Mouse (Mus musculus) kidney, adult 11 months (tissue): ENCODE results near the gene Pnliprp1.

ENCODE experiments used
- DNase-seq: peaks from one replicate; pipeline ENCODE4 v3.0.0; 2022

Pnliprp1 gene

DNA sequence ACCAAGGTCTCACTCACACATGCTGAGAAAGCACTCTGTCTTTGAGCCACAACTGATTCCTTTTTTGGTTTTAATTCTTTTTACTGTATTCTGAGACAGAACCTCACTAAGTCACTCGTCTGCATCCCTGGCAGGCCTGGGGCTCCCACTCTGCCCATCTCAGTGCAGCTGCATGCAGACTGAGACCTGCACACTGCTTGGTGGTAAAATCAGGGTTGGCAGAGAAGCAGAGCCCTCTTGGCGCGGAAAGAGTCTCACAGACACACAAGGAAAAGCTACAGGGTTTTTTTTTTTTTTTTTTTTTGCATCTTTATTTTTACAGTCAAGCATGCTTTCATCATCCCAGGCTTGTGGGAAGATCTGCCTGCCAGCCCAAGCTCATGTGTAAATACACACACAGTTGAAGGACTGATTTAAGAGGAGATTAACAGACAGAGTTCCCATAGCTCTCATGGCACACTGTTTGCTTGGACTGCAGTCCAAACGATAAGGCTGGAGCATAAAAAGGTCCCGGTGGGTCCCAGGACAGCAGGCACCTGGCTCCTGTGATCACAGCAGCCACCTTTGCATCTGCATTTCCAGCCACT is at the start of gene Pnliprp1:
TSS of gene Pnliprp1 (plus strand) at position 443 of the 587 bp plus-strand sequence.
- DNase-seq, result no peak

DNA sequence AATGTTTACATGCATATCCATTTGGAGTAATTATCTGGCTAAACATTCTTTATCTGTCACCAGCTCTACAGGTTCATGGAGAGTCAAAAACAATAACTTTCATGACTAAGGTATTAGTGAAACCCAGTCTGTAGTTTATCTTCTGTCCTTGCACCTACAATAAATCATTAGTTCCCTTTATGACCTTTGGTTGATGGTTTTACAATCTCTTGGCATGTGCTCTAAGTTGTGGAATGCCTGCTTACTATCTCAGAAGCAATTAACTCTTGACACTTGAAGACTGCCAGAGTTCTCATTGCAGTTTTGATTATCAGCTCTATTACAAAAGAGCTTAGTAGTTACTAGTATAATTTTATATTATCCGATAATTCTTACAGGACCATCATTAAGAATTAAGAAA is 39.8 kb upstream of the Pnliprp1 start:
- DNase-seq, result no peak

DNA sequence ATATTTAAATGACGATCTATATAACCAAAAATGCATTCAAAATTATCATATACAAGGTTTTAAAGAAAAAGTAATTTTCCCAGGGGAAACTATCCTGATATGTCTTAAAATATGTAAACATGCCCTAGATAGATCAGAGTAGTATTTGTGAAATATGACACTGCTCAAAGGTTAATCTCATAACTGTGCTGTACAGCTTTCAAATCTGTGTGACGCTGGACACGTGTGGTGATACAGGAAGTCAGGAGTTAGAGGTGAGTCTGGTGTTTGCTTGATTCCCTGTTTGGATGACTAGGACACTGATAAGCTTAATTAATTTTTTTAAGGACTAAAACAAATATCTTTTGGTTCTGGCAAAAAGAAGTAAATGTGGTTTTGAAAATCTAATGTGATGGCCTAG is 33.4 kb upstream of the Pnliprp1 start:
- no peak for DNase-seq

DNA sequence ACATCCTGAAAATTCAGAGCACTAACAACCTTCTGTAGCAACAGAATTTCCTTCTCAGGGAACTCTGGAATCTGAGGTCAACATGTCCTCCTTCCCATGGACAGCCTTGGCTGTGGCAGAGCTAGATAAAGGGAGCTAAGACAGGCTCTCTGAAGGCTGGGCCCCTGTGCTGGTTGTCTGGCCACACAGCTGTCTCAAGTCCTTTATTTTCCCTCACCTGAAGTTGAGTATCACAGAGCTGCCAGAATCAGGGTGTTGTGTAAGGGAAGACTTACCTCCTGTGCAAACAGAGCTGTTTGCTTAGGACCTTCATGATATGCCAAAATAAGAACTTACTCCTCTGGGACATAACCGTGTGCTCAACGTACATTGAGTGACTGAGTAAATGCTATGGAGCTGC is 32.5 kb upstream of the Pnliprp1 start:
- DNase-seq, result no peak

DNA sequence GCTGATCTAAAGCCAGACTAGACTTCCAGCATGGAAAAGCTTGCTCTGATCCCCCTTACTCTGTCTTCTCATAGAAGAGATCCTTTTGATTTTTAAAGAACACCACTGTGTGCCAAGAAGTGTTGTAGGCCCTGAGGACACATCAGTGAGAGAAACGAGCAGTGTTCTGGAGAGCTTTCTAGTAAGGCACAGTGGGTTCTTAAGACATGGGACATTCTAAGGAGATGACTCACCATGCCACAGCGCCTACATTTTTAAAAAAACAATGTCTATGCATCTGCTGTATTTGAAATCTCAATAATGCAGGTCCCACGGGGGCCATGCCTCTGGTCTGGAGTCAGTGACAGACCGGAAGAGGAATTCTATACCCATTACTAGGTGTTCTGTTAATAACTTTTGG is 24.1 kb upstream of the Pnliprp1 start:
- no peak for DNase-seq

DNA sequence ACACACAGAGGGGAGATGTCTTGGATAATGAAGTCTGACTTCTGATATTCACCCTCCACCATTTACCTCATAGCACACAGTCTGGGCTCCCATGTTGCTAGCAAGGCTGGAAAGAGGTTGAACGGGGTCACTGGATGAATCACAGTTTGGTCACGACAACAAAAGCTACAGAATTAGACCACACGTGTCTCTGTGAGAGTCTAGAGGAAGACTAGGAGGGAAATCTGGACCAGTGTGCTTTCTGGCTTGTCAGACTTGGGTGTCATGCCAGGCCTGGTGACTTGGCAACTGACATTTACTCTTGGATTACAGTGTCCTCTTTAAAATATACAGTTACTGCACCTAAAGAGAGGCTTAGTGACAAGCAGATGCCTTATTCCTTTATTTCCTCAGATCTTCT is 20.1 kb upstream of the Pnliprp1 start:
- DNase-seq, result no peak

DNA sequence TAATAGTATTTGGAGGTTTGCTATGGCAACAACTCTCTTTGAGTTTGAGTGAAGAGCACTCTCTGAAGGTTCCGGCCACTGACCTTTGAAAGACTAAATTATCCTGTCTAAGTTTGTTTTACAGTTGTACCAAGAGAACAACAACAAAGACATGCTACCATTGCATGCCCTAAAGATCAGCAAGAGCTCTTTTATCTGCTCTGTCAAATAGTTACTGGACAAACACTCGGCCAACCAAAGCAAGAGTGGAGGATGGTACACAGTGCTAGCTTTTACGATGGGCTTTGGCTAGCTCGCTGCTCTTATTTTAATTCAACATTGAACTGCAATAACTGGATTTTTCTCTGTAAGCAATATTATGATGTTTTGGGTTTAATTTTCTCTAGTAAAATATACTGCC is 10.8 kb upstream of the Pnliprp1 start:
- no peak for DNase-seq

DNA sequence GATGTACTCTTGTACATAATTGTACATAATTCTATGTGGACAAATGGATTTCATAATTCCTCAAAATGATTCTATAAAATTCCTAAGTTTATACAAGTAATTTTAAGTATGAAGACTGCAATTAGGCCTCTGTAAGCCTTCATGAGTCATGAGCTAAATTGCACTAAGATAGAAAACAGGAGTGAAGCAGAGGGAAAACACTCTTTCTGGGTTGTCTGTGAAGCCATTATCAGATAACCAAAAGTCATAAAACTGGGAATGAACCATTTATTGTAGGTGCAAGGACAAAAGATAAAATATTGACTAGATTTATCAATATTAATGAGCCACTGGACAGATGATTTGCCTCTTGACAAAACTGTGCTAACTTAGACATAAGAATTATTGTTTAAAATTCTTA is 8.2 kb upstream of the Pnliprp1 start:
- no peak for DNase-seq

DNA sequence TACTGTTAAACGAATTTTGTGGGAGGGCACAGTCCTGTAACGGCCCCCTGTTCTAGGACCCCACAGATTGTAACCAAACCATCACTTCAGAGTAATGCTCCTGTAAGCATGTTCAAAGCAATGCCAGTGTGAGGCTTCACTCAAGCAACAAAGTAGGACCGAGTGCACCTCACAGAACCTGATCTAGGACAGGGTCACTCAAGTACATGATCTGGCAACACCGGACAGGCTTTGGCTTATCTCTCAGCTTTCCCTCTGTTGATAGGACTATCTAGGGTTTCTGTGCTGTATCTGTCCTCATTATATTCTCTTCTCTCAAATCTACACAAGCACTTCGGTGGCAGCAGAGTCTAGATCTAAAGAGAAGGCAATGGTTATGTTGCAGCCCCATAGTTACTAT is 2.1 kb upstream of the Pnliprp1 start:
- no peak for DNase-seq

DNA sequence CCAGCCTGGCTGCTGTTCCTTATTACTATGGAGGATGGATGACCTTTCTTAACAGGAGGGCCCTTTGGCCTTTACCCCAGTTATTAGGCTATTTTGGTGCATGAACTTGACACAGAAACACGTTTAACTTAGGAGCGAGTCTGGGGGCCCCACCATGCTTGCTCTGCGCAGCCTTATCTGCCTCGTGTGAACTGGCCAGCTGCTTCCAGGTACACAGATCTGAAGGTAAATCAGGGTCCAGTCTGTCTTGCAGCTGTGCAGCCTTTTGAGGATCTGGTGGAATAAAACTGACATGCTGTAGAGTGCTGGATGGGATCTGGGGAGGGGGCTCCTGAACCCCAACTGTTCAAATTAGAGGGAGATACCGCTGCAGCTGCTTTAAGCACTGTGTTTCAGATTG is 931 bp upstream of the Pnliprp1 start:
- no peak for DNase-seq

DNA sequence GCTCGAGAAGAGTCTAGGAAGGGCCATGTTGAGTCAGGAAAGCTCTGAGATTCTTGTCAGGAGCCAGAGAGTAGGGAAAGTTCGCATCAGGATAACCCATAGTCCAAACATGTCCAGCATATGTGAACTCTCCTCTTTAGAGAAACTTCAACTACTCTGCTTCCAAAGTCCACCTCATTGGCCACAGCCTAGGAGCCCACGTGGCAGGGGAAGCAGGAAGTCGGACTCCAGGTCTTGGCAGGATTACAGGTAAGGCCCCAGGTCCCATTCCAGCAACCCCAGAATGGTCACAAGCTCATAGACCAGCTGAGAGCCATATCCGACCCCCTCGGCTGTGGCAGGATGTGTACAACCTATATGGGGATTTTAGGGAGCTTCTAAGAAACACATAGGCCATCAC is 4.5 kb downstream of the Pnliprp1 start:
- DNase-seq, result peak; percentile 61

DNA sequence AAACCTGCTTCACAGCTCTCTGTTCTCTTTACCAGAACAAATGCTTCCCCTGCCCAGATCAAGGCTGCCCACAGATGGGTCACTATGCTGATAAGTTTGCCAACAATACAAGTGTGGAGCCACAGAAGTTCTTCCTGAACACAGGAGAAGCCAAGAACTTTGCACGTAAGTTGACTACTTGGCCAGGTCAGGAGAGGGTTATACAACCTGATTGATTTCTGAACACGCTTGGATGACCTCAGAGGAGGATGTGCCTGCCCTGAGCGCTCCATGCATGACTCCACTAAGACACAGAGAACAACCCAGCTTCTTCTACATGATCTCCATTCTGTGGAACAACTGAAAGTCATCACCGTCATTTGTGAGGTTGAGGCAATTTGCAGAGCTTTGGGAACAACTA is 9.4 kb downstream of the Pnliprp1 start:
- DNase-seq, result peak; percentile 6

DNA sequence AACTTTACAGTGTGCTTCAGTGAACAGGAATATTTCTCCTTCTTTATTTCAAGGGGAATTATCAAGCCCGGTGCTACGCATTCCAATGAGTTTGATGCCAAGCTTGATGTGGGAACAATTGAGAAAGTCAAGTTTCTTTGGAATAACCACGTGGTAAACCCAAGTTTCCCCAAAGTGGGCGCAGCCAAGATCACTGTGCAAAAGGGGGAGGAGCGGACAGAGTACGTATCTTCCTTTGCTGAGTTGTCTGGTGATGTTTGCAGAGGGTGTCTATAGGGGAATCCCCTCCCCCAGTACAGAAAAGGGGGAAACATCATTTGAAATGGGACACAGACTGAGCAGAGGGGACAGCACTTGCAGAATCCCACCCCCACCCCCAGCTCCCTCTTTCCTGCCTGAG is 12.3 kb downstream of the Pnliprp1 start:
- DNase-seq, result no peak

DNA sequence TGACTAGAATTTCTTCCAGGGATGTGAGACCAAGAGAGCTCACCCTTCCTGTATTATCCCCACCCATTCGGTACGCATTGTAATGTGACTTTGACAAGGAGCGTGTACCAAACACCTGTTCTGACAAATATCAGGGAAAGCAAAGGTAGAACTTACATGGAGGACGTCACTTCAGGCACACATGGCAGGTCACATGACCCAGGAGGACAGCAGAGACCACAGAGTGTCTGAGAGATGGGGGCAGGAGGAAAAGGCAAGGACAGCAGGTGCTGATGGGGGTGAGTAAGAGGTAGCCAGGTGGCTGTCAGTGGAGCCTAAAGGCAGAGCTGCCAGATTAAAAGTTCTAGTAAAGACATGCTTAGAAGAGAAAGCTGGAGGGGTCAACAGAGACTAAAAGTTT is 14.0 kb downstream of the Pnliprp1 start:
- no peak for DNase-seq

DNA sequence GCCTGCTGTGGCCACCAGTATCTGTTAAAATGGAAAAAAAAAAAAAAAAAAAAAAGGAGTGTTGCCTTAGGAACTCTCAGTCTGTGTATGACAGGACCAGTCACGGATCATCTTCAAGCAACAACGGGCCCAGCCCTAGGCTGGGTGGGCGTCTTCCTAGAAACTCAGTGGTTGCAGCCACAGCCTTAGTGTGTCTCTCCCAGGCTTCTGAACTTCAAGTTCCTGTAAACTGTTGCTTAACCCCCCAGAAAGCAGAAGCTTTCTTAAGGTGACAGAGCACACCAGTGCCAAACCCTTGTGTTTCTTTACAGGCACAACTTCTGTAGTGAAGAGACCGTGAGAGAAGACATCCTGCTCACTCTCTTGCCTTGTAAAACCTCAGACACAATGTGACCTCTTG is 15.0 kb downstream of the Pnliprp1 start:
- no peak for DNase-seq

DNA sequence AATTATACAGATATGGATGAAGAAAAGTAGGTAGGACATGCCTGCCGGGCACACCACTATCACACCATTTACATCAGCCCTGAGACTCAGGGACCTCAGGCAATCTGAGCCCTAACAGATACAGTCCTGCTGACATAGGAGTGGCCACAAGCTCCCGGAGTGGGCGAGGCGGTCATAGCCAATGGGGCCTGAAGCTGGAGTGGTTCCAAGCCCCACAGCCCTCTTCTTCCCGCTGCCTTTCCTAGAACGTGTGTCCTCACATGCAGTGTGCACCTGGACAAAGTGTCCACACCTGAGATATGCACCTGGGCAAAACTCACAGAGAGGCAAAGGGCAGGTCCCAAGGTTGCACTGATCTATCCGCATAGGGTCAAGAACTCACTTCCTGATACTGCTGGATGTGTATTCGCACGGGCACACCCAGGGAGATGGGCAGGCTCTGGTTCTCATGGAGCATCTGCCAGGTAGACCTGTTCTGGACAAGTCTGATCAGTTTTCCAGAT is 18.9 kb downstream of the Pnliprp1 start:
- no peak for DNase-seq

DNA sequence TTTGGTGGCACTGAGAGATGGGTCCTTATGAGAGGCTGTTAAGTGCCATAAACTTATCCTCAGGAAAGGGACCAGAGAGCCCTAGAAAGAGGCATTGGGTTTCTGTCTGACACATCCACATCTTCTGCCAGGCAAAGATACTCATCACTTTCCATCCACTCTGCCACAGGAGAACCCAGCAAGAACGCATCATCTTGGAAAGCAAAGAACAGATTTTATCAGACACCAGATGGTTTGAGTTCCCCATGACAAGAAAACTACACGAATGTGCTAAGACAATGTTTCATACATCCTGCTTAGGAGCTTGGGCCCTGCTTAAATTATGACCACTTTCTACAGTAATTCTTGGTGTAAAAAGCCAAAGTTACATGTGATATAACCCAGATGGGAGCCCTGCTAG is 22.1 kb downstream of the Pnliprp1 start:
- no peak for DNase-seq

DNA sequence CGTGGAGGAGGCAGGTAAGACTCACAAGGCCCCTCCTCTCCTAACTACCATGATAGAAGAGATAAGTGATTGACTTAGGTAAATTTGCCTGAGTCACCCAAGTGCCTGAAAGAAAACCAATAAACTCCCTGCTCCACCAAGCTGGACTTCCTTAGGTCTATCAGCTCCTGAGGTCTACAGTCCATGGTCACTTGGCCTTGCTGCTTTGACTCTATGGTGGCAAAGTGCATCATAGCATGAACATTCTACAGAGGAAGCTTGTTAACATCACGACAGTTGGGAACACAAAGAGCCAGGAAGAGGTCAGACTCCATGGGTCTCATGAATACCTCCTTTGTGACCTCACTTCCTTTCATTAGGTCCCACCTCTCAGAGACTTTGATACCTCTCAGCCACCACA is 22.8 kb downstream of the Pnliprp1 start:
- no peak for DNase-seq

DNA sequence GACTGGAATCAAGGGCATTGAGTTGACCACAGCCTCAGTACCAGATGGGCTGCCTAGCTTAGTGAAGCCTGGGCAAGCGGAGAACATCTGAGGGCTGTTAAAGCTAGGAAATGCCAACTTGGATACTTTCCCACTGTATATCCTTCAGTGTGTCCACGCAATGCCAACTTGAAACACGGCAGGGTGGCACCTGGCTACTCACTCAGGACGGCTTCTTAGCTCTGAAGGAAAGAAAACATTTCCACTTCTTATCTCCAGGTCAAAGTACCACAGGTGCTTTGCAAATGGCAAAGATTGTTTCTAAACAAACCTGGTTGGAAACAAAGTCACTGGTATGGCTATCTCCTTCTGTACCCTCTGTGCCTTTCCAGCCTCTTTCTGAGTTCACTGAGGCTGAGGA is 30.2 kb downstream of the Pnliprp1 start:
- DNase-seq, result no peak

DNA sequence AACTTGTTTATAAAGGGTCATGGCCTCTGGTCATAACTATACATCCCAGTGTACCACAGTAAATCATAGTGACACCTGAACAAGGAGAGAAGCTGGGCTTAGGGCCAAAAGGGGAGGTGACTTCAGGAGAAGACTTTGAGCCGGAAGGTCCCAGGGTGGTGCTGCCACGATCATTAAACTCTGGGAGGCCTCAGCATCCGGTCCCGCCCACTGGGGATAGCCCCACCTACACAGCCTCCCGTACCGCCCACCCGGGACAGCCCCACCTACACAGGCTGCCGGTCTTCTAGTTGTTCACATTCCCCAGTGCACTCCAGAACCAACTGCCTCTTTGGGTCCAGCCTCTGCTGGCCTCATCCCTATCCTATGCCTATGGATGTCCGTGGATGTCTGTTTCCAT is 30.7 kb downstream of the Pnliprp1 start, which contains the start of gene Pnliprp2:
TSS of gene Pnliprp2 (plus strand) at position 297 of the 400 bp plus-strand sequence.
- peak; percentile 42 for DNase-seq

DNA sequence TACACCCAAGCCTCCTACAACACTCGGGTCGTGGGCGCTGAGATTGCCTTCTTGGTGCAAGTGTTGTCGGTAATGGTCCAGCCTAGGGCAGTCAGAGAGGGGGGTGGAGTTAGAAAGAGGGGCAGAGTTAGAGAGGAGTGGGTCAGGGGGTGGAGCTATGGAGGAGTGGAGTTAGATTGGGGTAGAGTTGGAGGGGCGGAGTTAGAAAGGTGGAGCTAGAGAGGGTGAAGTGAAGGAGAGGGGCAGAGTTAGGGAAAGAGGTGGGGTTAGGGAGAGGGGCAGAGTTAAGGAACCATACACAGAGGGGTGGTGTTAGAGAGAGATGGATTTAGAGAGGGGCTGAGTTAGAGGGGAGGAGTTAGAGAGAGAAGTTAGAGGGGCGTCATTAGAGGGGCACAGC is 33.6 kb downstream of the Pnliprp1 start:
- DNase-seq, result no peak

DNA sequence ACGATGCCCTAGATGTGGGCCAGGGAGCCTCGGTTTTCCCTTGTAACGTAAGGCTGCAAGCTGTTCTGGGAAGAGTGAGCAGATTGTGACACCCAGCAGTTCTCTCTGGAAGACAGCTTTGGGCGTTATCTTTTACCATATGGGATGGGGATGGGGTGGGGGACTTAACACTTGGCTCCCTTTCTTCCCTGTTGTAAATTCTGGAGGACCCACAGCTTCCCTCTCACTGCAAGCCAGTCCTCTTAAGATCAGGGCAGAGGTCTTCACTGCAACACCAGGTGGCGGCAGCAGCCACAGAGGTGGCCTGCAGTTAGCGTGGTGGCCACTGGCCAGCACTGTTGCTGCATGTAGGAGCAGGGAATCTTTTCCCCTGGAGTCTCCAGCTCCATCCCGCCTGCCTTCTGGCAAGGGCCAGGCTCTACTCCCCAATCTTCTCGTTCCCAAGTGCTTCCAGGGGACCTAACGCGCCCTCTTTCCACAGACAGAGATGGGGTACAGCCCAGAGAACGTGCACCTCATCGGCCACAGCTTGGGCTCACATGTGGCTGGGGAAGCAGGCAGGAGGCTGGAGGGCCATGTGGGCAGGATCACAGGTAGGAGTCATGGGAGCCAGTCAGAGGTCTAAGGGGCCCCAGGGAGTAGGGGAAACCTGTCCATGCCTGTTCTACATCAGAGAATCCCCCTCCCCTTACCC is 34.3 kb downstream of the Pnliprp1 start:
- peak; percentile 20 for DNase-seq

DNA sequence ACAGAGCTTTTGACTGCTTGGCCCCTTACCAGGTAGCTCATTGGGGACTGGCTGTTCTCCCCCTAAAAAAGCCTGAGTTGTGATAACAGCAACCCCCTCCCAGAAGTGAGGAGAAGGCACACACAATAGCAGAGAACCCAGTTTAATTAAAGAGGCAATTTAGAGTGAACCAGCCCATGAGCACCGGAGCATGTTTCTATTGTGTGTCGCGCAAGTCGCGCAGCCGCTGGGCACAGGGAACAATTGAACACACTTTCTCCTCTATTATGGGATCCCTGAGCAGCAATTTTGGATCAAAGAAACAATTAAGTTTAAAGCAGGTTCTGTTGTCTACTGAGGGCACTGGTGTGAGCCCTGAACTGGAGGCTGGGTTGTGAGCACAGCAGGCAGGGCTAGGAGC is 38.6 kb downstream of the Pnliprp1 start:
- DNase-seq, result no peak

DNA sequence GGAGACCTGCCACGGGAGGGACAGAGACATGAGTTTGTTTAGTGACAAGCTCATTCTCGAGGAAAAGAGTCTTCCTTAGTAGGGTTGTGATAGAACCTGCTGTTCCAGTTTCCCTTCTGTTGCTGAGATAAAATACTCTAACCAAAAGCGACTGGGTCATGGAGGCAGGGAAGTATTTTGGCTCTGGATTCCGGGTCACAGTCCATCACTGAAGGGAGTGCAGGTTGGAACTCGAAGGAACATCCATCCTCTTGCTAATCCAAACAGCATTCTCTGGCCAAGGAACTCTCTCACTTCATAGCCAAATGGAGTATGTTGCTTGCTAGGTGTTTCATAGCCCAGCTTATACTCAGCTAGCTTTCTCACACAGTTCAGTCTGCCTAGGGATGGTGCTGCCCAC is 47.8 kb downstream of the Pnliprp1 start:
- no peak for DNase-seq

DNA sequence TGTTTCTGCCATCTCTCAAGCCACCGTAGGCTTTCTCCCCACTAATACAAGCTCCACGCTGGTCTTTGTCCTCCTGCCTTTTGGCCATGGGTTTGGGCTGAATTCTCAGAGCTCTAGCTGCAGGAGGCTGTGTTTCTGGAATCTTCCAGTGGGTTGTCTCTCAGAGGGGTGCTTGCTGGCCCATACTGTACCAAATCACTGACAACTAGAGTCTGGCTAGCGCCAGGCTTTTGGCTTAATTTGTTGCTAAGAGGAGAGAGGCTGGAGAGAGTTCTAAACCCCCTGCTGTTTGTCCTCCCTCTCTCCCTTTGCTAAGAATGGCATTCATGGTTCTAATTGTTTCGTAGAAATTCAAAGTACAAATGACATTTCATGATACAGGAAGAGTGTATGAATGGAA is 52.9 kb downstream of the Pnliprp1 start:
- DNase-seq, result no peak
